Mouse (Mus musculus) granulocyte monocyte progenitor cell, adult 5-6 weeks (primary cell): ENCODE data around the gene Adgb. TPM values are rescaled to one million over a fixed set of nuclear protein-coding genes. Genes with fewer than 3 reads are reported as not detected.
A peak's percentile ranks its signal among the peaks of the same experiment; 100 is the strongest.

Experiments used
- ATAC-seq: replicated peaks from 2 replicates; pipeline ENCODE4 v1.8.0; 2016; ENCODE audit warnings: mild to moderate bottlenecking, moderate TSS enrichment, inconsistent platforms; ENCODE audit not compliant: poor library complexity, severe bottlenecking
- total RNA-seq, 2 experiments: library from RNA; stranded (forward) in 1 of 2; stranded (reverse) in 1 of 2; fragments of 200-712, 200-1000 nt in 1 of 2; fragments of >200 nt in 1 of 2; fragmentation: Nextera tagmentation in 1 of 2; gene quantifications; 2 replicates each; pipeline ENCODE4 v1.2.3; 2014 to 2017

Adgb gene
- total RNA-seq, 2 experiments from 2014 or later = 0.21 to 2.9 TPM

DNA sequence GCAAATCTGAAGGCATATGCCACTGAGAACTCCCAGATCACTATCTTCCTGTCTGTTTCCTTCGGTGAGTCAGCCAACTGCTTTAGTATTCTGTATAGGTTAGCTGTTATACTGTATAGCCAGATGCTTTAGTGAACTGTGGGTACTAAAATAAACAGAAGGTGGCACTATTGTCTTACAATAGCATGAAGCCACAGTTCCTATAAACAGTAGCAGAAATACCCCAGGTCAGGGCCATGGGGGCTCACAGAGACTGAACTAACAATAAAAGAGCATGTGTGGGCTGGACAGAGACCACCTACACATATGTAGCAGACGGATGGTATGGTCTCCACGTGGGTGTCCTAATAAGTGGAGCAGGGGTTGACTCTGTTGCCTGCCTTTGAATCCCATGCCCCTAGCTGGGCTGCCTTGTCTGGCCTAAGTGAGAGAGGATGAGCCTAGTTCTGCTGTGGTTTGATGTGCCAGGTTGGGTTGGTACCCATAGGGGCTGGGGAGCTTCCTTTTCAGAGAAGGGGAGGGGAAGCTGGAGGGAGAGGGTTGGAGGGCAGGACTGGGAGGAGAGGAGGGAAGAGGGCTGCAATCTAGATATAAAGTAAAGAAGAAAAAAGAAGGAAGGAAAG, 116.4 kb downstream of the Adgb start:
- peak; percentile 91 for ATAC-seq

DNA sequence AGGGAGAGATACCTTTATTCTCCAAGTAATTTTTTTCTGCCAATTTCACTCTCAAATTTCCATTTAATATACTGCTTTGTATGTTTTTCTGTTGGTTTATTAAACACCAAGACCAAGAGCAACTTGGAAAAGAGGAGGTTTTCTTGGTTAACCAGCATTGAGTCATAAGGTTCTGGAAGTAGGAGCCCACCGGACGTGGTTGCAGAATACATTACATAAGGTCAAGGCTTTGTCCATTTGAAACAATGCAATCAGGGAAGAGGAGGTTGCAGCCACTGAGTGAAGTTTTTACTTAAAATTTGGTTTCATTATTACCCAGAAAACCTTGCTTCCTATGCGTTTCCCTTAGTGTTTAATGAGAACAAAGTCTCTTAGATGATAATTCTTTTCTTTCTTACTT, 119.9 kb downstream of the Adgb start:
- peak; percentile 91 for ATAC-seq

DNA sequence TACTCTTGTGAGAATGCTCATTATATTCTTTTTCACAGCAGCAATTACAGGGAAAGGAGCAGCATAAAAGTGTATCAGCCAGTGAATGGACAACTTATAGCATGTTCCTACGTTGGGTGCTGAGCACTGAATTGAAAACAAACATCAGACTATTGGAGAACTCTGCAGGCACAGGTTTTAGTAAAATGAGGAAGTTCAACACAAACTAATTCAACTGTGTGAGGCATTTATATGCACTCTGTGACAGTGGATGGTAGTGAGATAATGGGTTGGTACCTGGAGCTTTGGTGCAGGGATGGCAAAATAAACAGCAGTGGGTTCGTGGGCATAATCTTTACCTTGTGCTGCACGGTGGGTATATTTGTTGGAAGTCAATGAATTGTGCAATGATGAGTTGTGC, 121.6 kb downstream of the Adgb start:
- peak; percentile 34; the same call in 1 of the 2 replicates for ATAC-seq

DNA sequence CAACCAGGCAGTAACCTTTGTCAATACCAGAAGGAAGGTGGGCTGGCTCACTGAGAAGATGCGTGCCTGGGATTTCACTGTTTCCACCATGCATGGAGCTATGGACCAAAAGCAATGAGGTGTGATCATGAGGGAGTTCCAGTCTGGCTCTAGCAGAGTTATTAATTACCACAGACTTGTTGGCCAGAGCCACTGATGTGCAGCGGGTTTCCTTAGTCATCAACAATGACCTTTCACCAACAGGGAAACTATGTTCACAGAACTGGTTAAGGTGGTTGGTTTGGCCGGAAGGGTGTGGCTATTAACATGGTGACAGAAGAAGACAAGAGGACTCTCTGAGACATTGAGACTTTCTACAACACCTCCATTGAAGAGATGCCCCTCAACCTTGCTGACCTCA, 128.2 kb downstream of the Adgb start:
- no peak for ATAC-seq

DNA sequence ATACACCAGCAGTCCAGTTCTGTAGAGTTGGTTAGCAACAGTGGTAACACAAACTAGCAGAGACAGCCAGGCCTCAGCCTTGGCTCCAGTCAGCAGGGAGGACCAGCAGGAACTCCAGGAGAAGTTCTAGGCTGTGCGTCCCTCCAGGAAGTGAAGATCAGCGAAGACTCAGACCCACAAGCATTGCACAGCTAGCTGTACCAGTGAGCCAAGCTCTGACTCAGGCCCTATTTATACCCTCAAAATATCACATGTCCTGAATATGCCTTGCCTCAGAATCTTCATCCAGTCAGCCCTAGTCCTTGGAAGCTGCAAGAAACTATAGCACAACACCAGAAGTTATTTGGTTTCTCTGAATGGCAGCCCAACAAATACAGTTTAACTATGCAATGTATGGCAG, 146.6 kb downstream of the Adgb start:
- no peak for ATAC-seq

DNA sequence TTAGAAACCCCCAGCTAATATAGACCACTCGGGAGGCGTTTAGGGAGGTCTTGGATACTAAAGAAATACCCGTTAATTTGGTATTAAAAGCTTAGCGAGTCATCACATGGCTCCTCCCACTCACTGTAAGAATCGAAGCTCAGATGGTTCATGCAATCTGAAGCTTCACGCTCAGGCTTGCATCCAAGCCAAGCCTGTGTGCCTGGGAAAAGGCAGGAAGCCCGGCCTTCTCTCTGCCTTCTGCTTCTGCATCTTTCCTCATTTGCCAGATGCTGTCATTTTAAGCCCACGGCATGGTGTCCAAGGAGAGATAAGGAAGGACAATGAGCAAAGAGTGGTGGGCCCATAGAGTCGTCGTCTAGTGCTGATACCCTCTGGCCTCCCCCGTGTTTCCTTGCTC, 149.2 kb downstream of the Adgb start:
- no peak for ATAC-seq

DNA sequence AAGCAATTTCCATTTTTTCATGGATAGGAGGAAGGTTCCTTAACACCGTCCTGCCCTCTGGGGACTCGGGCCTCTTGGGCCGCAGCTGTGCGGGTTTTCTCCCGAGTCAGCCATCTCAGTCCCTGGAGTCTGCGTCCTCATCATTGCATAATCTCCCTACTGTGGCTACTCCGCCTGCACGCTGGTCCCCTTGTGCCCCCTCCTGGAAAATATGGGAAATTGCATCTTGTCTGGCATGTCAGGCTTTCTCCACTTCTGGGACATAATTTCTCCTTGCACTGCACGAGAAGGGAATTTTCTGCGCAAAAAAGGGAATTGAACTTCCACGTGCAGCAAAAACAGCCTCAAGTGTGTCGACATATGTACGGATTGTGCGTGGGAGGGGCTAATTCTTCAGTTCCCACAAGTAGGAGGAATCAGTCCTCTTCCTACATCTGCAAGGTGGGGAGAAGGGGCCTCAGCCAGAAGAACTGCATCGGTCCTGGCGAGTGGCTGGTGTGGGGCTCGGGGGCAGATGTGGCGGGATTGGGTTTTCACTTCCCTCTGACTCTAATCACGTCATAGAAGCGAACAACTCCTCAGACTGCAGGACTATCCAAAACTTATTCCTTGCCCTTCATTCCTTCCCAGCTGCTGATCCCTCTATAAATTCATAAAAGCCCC, 150.9 kb downstream of the Adgb start:
- ATAC-seq = peak; percentile 91

DNA sequence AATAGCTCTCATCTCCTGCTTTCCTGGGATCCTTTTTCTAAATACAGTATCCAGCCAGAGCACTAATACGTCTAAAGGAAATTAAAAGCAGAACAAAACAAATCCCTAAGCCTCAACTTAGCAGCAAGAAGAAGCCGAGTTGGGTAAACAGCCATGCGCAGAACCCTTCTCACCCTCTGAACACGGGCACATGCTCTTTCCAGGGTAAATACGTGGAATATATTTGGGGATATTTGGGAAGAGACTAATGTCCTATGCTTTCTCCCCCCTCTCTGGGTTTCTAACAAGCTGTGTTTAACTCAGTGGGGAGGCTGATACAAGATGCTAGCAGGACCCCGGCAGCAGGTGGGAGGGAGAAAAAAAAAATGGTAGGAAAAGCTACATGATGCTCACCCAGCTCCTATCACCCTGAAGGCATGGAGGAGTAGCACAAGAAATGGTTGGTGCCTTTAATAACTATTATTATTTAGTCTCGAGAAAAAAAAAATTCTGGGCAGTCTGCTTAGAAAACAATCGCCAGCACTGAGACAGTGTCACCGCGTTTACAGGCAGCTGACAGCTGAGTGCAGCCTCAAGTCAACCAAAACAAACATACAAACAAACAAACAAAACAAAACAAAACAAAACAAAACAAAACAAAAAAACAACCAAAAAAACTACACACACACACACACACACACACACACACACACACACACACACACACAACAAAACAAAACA, 151.6 kb downstream of the Adgb start:
- no peak for ATAC-seq

DNA sequence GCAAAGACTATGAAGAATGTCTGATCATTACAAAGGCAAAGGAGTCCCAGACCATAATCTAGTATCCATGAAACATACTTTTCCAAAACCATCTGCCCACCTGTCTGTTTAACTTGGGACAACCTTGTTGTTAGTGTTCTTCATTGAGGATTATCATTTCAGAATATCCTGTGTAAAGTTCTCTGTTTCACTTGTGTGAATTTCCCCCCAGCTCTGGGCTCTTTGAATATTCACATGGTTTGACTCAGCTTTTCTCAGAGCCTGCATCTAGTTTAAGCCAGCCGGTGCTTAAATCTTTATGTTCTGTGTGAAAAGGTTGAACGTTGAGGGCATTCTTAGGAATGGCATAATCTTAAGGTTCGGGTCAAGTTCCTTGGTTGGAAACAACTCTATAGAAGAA, 154.0 kb downstream of the Adgb start:
- ATAC-seq = no peak

DNA sequence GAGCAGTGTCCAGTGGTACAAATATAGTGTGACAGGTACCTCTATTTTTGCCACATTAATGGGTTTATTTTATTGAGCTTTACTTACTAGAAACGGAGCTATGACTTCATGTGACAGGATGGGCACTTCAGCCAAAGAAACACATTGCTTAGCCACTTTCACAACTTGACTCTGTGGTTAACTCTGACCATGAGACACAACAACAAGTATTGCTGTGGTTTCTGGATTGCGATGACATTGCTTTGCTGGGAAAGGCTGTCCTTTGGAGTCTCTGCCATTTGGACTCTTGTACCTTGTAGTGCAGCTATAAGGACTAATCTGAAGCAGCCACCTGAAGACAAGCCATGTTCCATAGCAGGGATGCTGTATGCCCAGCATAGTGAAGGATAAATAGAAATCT, 156.5 kb downstream of the Adgb start:
- peak; percentile 80 for ATAC-seq

DNA sequence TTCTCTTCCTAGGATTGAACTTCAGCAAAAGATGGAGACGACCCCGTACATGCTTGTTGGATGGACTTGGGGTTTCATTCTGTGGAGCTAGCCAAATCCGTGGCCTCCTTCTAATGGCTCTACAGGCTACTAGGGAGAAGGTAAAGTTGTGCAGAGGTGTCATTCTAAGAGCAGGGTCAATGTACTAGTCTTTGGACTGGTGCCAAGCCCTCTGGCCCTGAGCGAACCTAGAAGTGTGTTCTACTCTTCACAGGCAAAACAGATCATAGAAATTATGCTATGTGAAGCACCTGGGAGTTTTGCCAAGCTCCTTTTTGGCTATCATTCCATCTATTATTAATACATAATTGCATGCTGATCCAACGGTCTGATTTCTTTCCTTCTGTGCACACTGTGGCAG, 157.6 kb downstream of the Adgb start:
- ATAC-seq = no peak

DNA sequence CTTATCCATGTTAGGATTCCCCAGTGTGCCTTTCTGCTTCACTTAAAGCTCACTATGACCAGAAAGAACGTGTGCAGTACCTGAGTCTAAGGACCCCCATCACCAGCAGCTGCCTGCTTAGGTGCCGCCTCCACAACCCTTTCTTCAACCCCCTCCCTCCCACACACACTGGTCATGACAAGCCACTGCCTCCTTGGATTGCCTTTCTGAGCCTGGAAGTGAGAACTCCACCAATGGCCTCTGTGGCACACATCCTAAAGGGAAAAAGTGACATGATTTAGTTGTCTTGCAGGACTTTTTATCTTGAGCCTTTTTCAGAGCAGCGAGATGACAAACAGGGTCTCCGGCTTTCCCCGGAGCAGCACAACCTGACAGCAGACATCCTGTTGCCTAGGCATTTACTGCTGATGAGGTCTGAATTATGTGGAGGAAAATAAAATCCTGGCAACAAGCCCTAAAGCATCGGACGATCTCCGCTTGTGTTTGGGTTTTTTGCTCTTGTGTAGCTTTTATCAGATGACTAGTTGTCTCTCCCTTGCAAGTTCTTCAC, 162.2 kb downstream of the Adgb start:
- no peak for ATAC-seq

DNA sequence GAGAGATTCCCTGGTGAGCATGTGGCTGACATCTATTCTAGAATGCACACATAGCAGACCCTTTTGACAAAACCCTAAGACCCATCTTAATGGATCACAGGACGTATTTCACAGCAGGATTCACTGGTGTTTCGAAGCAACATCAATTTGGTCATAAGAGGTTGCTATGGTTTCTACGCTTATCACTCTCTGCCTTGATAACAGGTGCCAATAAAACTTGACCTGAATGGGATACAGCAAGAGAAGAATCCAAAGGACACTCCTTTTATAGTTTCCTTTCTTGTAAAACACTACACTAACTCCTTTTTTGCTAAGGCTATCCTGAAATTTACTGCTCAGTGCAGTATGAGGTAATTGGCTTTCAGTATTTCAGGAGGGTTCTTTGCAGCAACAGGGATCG, 163.1 kb downstream of the Adgb start:
- ATAC-seq = no peak

DNA sequence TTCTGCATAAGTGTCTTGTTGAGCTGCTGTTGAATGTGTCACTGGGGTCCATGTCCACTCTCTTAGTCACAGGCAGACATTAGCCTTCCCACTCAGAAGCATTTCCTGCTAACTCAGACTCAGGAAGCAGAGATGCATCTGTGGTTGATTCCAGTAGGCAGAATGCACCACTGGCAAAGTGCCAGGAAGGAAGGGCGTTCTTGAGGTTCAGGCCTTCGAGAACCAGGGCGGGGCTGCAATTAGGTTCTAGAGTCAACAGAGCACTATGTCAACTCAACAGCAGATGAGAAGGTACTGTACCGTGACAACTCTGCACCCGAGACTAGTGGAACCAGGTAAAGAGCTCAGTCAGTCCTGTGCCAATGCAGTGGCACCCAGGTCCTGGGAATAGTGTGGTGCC, 164.7 kb downstream of the Adgb start:
- peak; percentile 58 for ATAC-seq

DNA sequence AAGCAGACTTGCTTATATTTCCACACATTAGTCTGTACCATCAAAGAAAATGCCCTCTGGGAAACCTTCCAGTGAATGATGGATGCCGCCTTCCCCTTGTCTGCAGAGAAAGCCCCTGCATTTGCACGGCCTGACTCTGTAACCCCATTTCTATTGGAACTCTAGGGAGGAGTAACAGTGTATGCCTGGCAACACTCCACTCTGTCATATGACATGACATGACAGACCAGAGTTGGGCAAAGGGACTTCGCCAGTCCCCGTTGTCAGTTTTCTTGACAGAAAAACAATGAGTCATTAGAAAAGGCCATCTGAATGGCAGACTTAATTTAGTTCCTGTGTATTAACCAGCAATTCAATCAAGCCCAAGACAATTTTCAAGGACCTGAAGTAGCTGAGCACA, 167.8 kb downstream of the Adgb start:
- no peak for ATAC-seq

DNA sequence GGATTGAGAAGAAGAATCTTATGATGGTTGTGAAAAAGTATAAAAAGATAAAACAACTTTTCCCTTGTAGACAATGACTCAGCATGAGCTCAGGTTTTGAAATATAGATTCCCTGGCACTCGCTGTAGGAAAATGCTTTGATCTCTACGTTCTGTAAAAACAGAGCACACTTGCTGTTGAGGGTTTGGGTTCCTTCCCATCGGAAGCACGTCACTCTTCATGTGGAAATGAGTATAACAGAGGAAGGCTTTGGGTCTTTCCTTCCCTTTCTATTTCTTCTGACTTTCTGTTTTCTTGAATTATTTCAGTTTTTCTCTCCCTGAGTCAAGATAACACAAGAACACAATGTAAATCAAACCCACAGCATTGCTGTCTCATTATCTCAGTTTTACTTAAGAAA, 170.4 kb downstream of the Adgb start:
- no peak for ATAC-seq

DNA sequence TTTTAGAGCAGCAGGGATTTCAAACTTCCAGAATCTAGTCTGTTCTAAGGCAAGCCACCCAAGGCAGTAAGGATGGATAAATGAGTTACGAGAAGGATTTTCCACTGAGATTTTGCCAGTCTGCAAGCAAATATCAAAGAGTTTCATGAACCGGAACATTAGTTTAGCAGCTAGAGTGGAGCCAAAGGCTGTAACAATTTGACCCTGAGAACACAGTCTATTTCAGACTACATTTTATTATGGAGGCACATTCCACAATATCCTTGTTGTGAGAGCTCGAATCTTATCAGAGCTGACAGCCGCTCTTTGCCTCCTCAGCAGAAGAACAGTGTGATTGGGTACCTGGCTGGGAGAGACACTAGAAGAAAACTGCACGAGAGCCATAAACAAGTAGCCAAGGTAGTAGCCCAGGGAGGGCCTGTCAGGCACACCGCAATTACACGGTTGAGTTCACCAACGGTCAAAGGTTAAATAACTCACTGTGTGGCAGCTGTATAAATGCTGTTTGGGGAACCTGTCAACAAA, 171.1 kb downstream of the Adgb start:
- no peak for ATAC-seq

DNA sequence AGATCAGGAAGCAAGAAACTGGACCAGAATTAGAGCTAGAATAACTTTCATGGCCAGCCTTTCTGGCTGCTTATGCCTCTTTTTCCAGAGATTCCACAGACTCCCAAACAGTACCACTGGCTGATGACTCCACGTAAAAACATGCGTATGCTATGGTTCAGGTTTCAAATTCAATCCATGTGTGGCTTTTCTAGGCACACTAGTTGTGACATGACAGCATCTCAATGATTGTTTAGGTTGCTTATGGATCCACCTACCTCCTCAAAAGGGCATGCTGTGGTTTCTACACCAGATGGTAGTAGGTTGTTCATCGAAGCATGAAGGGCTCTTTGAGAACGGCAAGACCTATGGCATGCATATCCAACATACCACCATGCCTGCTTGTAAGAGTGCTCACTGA, 172.1 kb downstream of the Adgb start:
- ATAC-seq = no peak

DNA sequence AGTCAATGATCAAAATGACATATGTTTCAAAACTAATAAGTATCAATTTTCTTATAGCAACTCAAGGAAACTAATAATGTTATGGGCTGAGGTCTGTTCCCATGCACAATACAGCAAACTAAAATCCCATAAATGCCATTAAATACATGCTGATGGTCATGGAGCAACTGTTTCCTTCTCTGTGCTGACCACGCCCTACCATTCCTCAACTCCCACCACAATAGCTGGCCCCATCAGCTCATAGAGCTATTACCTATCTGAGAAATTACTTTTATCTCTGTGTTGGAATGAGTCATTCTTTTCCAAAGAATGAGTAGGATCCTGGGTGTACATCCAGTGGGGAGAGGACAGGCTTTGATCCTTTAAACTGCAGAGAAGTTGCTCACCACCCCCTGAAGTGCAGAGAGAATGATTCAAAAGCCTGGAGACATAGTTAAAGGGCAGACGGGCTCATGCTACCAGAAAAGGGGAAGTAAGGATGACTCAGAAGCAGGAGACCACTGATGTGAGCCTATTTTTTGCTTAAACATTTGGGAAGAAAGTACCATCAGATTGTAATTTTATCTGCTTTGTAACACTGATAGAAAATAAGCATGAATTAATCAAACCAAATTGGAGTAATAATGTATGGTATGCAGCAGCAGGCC, 184.8 kb downstream of the Adgb start:
- ATAC-seq = peak; percentile 93
